Mouse (Mus musculus) ES-E14 (cell line): ENCODE results near the gene Mprip. TPM values are rescaled to one million over a fixed set of nuclear protein-coding genes. Genes with fewer than 3 reads are reported as not detected.

Experiments
- DNase-seq: peaks from one replicate; pipeline ENCODE4 v3.0.0-alpha.2; 2013; ENCODE audit warnings: low read depth, low spot score
- H3K27ac ChIP-seq: 2 replicates; pipeline ENCODE4 v1.5.1; 2012; ENCODE audit warnings: low read depth, mild to moderate bottlenecking, low read length, moderate library complexity, mixed read lengths; ENCODE audit not compliant: poor library complexity, insufficient read depth, severe bottlenecking
- H3K36me3 ChIP-seq: 2 replicates; pipeline ENCODE4 v1.6.1; 2012; ENCODE audit warnings: mild to moderate bottlenecking, low read length, moderate library complexity, mixed read lengths; ENCODE audit not compliant: control insufficient read depth, poor library complexity, insufficient read depth, severe bottlenecking
- H3K4me1 ChIP-seq, 2 experiments: fragments of 150-350 bp in 1 of 2; sonication (generic) in 1 of 2; 2 replicates each; pipeline ENCODE4 v1.6.1; 2012; ENCODE audit warnings: low read length in 2 of 2, mild to moderate bottlenecking in 1 of 2, mixed read lengths in 1 of 2; ENCODE audit not compliant: control insufficient read depth in 2 of 2, insufficient read depth in 2 of 2, poor library complexity in 1 of 2
- H3K4me3 ChIP-seq, 2 experiments: fragments of 150-350 bp in 1 of 2; sonication (generic) in 1 of 2; 2 replicates each; pipeline ENCODE4 v1.5.1; 2012; ENCODE audit warnings: low read length in 2 of 2, low read depth in 1 of 2, mild to moderate bottlenecking in 1 of 2, mixed read lengths in 1 of 2; ENCODE audit not compliant: insufficient read depth in 1 of 2, poor library complexity in 1 of 2, severe bottlenecking in 1 of 2
- H3K9ac ChIP-seq: 2 replicates; pipeline ENCODE4 v1.6.1; 2012; ENCODE audit warnings: low read depth, mild to moderate bottlenecking, low read length, mixed read lengths; ENCODE audit not compliant: poor library complexity, insufficient read depth, severe bottlenecking
- H3K9me3 ChIP-seq: fragments of 150-350 bp; sonication (generic); 2 replicates; pipeline ENCODE4 v1.6.1; 2012; ENCODE audit warnings: low read depth, mild to moderate bottlenecking, low read length; ENCODE audit not compliant: control insufficient read depth, insufficient read depth
- CHD2 ChIP-seq: IDR thresholded peaks from 2 replicates; pipeline ENCODE4 v1.6.1; 2014; ENCODE audit warnings: mild to moderate bottlenecking, low read depth, low read length, inconsistent platforms
- HCFC1 ChIP-seq: IDR thresholded peaks from 2 replicates; pipeline ENCODE4 v1.6.1; 2012; ENCODE audit warnings: low read length, inconsistent platforms, borderline replicate concordance; ENCODE audit not compliant: insufficient read depth
- MAFK ChIP-seq: IDR thresholded peaks from 2 replicates; pipeline ENCODE4 v1.6.1; 2014; ENCODE audit warnings: mild to moderate bottlenecking, low read depth, low read length, inconsistent platforms; ENCODE audit not compliant: insufficient read depth
- ZC3H11A ChIP-seq: IDR thresholded peaks from 2 replicates; pipeline ENCODE4 v1.6.1; 2012; ENCODE audit warnings: low read depth, mild to moderate bottlenecking, inconsistent platforms, low read length, borderline replicate concordance
- ZNF384 ChIP-seq: IDR thresholded peaks from 2 replicates; pipeline ENCODE4 v1.6.1; 2012; ENCODE audit warnings: low read depth, low read length, inconsistent platforms
- in situ Hi-C, 2 experiments: fragments of 600-800 bp; cut with MboI; formaldehyde crosslinking; loops; one replicate each; pipeline ENCODE4 v1.15.1; 2025; ENCODE audit warnings: low sequenced_read_pairs in 2 of 2, inconsistent platforms in 1 of 2; ENCODE audit not compliant: unreplicated experiment in 2 of 2
- total RNA-seq: library from RNA; depleted of rRNA; stranded (reverse); fragments of 300-350 nt; gene quantifications from 2 replicates; pipeline ENCODE4 v1.2.3, GENCODE M21; 2012

Mprip gene
- total RNA-seq, 1 experiment, result 138 TPM

- TF ChIP-seq ZNF384, result no peak
- no peak for TF ChIP-seq MAFK
- no peak for TF ChIP-seq ZC3H11A
- no peak for TF ChIP-seq HCFC1
- TF ChIP-seq CHD2, result no peak
- in situ Hi-C loops, result no loop called here
- Histone ChIP-seq H3K9ac (no peak overlapping the region), H3K4me3 (no peak overlapping the region), H3K27ac (no peak overlapping the region), H3K36me3 (peaks cover 23% of the 10 kb centered on the region; the same call in 1 of the 2 replicates), H3K9me3 (no peaks in the 10 kb centered on the region), H3K4me1 (no peaks in the 10 kb centered on the region)
- DNase-seq, result no peak
Observed at GRCm38 (mm10) chr11:59759626-59760025, 98.5 kb downstream of the Mprip start.

GRCm38 (mm10) chr11:59760796-59761195 is 99.7 kb downstream of the Mprip start:
- Histone ChIP-seq H3K9ac (no peak overlapping the region), H3K36me3 (peaks cover 17% of the 10 kb centered on the region; the same call in 1 of the 2 replicates), H3K9me3 (no peaks in the 10 kb centered on the region), H3K4me3 (no peak overlapping the region), H3K27ac (no peak overlapping the region), H3K4me1 (no peaks in the 10 kb centered on the region)
- no peak for DNase-seq
- in situ Hi-C loops, result no loop called here
- TF ChIP-seq ZC3H11A, result no peak
- TF ChIP-seq HCFC1, result no peak
- TF ChIP-seq MAFK, result no peak
- no peak for TF ChIP-seq CHD2
- TF ChIP-seq ZNF384, result no peak

- H3K4me1 ChIP-seq, result no peaks in the 10 kb centered on the region
- peaks cover 36% of the 10 kb centered on the region for H3K36me3 ChIP-seq
- no peak overlapping the region for H3K9ac ChIP-seq
- TF ChIP-seq MAFK, result no peak
- no peak for TF ChIP-seq ZNF384
- H3K4me3 ChIP-seq, result no peak overlapping the region
- in situ Hi-C loops, result no loop called here
- no peak for DNase-seq
- no peaks in the 10 kb centered on the region for H3K9me3 ChIP-seq
- H3K27ac ChIP-seq, result no peak overlapping the region
Observed at GRCm38 (mm10) chr11:59769307-59769706, 108.2 kb downstream of the Mprip start.

DNA sequence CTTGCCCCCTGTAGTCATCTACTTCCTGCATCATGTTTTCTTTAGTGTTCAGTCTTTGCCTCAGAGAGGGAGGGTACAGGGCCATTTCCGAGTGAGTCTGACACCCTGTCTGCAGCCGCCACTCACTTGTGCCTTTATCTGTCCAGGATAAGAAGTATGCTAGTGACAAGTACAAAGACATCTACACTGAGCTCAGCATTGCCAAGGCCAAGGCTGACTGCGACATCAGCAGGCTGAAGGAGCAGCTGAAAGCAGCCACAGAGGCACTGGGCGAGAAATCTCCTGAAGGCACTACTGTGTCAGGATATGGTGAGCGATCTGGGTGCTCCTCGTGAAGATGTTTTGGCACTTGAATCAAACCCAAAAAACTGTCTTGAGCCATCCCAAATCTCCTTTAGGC is 108.6 kb downstream of the Mprip start:
- no peaks in the 10 kb centered on the region for H3K9me3 ChIP-seq
- no peak overlapping the region for H3K4me3 ChIP-seq
- no peak overlapping the region for H3K9ac ChIP-seq
- no peaks in the 10 kb centered on the region for H3K4me1 ChIP-seq
- no peak overlapping the region for H3K27ac ChIP-seq
- in situ Hi-C loops, result no loop called here
- H3K36me3 ChIP-seq, result peaks cover 36% of the 10 kb centered on the region
- DNase-seq, result no peak
- TF ChIP-seq ZC3H11A (no peak), MAFK (no peak), ZNF384 (no peak), CHD2 (no peak), HCFC1 (no peak)

DNA sequence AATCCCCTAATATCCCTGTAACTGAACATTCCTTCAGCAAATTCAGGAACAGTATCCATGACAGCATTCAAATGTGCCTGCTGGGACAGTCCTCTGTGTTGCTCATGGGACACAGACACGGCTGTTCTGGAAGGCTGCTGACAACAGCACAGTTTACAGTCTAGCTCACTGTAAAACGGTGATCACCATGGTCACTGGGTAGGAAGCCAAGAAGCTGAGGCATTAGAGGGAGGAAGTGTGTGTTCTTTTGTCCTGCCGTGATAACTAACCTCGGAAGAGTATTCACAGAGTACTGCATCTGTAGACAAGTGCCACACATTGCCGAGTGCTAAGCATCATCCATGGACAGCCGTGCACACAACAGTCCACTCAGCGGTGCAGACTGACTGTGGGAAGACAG is 109.6 kb downstream of the Mprip start:
- Histone ChIP-seq H3K27ac (no peak overlapping the region), H3K9ac (no peak overlapping the region), H3K4me1 (no peaks in the 10 kb centered on the region), H3K36me3 (peaks cover 37% of the 10 kb centered on the region), H3K9me3 (no peaks in the 10 kb centered on the region), H3K4me3 (no peak overlapping the region)
- no peak for DNase-seq
- in situ Hi-C loops, result no loop called here
- TF ChIP-seq HCFC1 (no peak), MAFK (no peak), ZC3H11A (no peak), CHD2 (no peak), ZNF384 (no peak)
